Mouse (Mus musculus): ENCODE measurements at regions not wholly inside any gene's neighbourhood (a gene's known extent, or its start where the extent isn't known, plus 50 kb on each side); places are given as distances from the start of the nearest gene placed in this dataset.

GRCm38 (mm10) chr16:24150512-24150911 is 161.9 kb upstream of the Bcl6 start:
- no peak for TF ChIP-seq POLR2A (IDR thresholded peaks at IDR 0.05; ENCODE audit: borderline replicate concordance, insufficient read depth, low read length)
- no peak for TF ChIP-seq CTCF (IDR thresholded peaks at IDR 0.05; ENCODE audit: borderline replicate concordance, insufficient read depth, low read depth, low read length)

All from cerebellum, adult 2 months (tissue).